Mouse (Mus musculus) left cerebral cortex, postnatal 14 days (tissue): Measurements from ENCODE around the gene Kctd6. TPM values are rescaled to one million over a fixed set of nuclear protein-coding genes. Genes with fewer than 3 reads are reported as not detected.
A peak's percentile ranks its signal among the peaks of the same experiment; 100 is the strongest.
"Not testable (repeated sequence)": the region's sequence is repeated elsewhere in the genome, so short reads cannot be mapped to it uniquely, and the experiment has no call there.

Experiments
- DNase-seq, 2 experiments: peaks; one replicate each; pipeline ENCODE4 v3.0.0; 2021 to 2022; ENCODE audit warnings: low spot score in 2 of 2, mixed read lengths in 1 of 2
- intact Hi-C: fragments of 180-260 bp; cut with DNase I; formaldehyde crosslinking; loops from one replicate; pipeline ENCODE4 v1.15.1; 2025
- long read RNA-seq, 2 experiments: library from polyadenylated mRNA; stranded (forward); transcript quantifications; one replicate each; pipeline ENCODE4 v2.0.0; 2021
- total RNA-seq, 2 experiments: library from RNA; stranded (reverse); gene quantifications; 2 replicates each; pipeline ENCODE4 v1.2.3; 2021

Kctd6 gene
- 10 to 100 TPM; 37.5 to 37.8 TPM for total RNA-seq
- long read RNA-seq, experiment 1, transcript Kctd6-202 (3 exons, 3,052 nt) = minor isoform, 6 of 75 reads
- long read RNA-seq, experiment 1, transcript Kctd6-201 (3 exons, 1,650 nt) = major isoform, 58 of 75 reads
- long read RNA-seq, experiment 1, partial matches to known transcripts = 6 of 75 reads
- long read RNA-seq, experiment 1, other reads (novel, unspliced or antisense) = 5 of 75 reads
- long read RNA-seq, experiment 2, transcript Kctd6-201 (3 exons, 1,650 nt) = major isoform, 55 of 64 reads
- long read RNA-seq, experiment 2, partial matches to known transcripts = 5 of 64 reads
- long read RNA-seq, experiment 2, other reads (novel, unspliced or antisense) = 2 of 64 reads

DNA sequence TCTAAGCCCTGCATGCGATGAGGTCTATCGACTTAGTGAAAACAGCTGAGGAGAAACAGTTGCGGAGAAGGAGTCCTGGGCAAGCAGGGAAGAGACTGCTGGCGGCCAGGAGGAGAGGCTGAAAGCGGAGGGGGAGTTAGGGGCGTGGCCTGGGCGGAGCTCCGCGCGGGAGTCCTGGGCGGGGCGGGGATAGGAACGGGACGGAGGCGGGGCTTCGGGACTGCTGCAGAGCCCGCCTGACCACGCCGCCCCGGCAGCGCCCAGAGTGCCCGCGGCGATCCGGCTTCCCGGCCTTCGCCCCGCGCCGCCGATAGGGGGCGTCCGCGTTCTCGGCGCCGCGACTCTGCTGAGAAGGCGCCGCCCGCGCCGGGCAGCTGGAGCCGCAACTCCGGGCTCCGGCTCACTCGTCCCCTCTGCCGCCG, at the start of gene Kctd6:
Kctd6 (plus strand) TSS at position 338 of the 422 bp plus-strand sequence.
- DNase-seq = peak; percentile 98
- intact Hi-C loops = loop anchor here (2.0 kb wide), 1 partner anchor 41 kb away; the partner anchor contains the start of gene Pdhb

DNA sequence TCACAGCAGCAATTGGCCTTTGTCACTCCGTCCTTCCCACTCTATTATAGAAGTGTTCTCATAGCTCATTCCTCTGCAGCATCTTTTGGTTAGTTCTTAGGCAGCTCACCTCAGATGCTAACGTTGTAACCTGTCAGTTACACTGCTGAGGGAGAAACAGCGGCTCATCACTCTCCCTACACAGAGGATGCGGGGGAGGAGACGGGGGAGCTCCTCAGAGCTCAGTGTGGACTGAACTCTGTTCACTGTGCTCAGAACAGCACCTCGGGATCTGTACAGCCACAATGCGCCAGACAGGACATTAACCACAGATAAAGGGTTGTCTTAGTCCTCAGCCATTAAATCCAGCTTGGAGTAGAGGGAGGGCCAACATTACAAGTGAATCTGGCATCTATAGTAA, 49.5 kb upstream of the Kctd6 start:
- no peak for DNase-seq
- intact Hi-C loops = no loop called here

DNA sequence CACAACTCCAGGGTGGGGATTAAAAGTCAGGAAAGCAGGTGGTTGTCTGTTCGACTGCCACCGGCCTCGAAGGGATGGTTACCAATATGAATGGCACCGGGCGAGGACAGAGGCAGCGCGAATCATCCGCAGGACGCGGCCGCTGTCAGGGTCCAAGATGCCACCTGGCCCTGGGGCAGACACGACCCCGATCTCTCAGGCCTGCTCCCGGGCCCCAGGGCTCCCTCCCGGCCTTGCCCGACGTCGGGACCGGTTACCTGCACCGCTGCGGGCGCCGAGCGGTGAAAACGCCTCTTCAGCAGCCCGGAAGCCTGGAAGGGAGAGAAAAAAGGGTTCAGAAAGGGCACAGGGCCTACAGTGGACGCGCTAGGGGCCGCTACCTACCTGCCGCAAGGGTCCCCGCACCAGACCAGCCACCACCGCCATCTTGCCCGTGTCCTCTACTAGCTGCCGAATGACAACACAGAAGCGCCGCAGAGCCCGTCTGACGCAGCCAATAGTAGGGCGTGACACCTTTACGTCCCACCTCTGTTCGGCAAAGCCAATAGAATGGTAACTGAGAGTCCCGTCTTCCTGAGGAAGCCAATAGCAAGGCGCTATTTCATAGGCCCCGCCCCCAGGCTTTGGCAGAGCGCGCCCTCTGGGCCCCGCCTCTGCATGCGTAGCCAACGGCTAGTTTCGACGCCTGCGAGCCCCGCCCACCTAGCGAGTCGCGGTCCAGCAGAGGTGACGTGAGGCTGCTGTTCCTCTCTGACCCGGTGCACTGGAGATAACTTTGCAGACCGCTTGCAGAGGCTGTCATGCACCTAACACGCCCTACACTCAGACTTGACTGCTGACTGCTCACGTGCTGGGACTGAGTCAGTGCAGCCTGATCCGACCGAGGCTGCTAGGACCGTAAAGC, 41.2 kb upstream of the Kctd6 start, which contains the start of gene Pdhb:
Pdhb (minus strand) TSS at position 519 of the 904 bp plus-strand sequence.
- intact Hi-C loops = loop anchor here (2.0 to 5.0 kb wide), 2 partner anchors 42 to 80 kb away; partner anchors contain the start of gene Kctd6
- DNase-seq = peak; percentile 99 to 100

GRCm38 (mm10) chr14:8173542-8174250, 40.2 kb upstream of the Kctd6 start:
- DNase-seq = not testable (repeated sequence)

GRCm38 (mm10) chr14:8174634-8175033, 39.3 kb upstream of the Kctd6 start:
- intact Hi-C loops = loop anchor here (5.0 kb wide), 1 partner anchor 82 kb away; no protein-coding TSS in a partner anchor
- no peak for DNase-seq

More at GRCm38 (mm10) chr14:8173542-8174250, 40.2 kb upstream of the Kctd6 start:
- intact Hi-C loops = loop anchor here (2.0 to 5.0 kb wide), 2 partner anchors 41 to 81 kb away; partner anchors contain the start of gene Kctd6

GRCm38 (mm10) chr14:8176251-8176650, 37.7 kb upstream of the Kctd6 start:
- DNase-seq = no peak
- intact Hi-C loops = no loop called here

GRCm38 (mm10) chr14:8180371-8181035, 33.4 kb upstream of the Kctd6 start:
- intact Hi-C loops = loop anchor here (10.0 kb wide), 1 partner anchor 164 kb away; no protein-coding TSS in a partner anchor
- DNase-seq = no peak

- intact Hi-C loops = loop anchor here (10.0 kb wide), 1 partner anchor 161 kb away; no protein-coding TSS in a partner anchor
- no peak for DNase-seq
Measured at GRCm38 (mm10) chr14:8183330-8183729, 30.6 kb upstream of the Kctd6 start.

- intact Hi-C loops = loop anchor here (10.0 kb wide), 1 partner anchor 158 kb away; no protein-coding TSS in a partner anchor
- DNase-seq = peak; percentile 77 to 93
Measured at GRCm38 (mm10) chr14:8186278-8187045, 27.5 kb upstream of the Kctd6 start.

GRCm38 (mm10) chr14:8190556-8190955, 23.4 kb upstream of the Kctd6 start:
- DNase-seq = no peak
- intact Hi-C loops = no loop called here

DNA sequence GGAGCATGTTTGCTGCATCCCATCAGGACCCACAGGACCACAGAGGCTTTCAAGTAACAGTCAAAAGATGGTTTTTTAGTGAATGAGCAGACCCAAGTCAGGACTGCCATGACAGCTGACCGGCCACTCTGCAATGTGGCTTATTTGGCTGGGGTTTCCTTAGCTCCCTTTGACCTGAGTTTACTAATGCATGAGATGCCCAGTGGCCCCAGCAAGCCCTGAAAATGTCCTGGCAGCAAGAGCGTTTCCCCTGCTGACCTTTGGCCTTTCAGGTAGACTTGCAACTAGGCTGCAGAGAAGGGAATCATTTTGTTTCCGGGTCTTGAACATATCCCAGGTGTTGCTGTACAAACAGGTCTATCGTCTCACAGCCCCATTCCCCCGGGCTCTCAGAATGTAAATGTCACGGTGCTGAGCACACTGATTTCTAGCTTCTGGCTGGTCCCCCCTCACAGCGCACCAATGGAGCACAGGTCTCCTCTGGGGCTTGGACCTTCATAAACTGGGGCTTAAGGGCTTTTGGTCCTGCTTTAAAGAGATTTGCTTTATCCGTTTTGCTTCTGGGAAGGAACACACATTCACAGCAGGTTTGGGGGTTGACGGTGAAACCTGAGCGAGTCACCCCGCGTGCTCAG, 22.5 kb upstream of the Kctd6 start:
- no peak for DNase-seq
- intact Hi-C loops = no loop called here

- intact Hi-C loops = no loop called here
Measured at GRCm38 (mm10) chr14:8192727-8193126, 21.2 kb upstream of the Kctd6 start.

DNA sequence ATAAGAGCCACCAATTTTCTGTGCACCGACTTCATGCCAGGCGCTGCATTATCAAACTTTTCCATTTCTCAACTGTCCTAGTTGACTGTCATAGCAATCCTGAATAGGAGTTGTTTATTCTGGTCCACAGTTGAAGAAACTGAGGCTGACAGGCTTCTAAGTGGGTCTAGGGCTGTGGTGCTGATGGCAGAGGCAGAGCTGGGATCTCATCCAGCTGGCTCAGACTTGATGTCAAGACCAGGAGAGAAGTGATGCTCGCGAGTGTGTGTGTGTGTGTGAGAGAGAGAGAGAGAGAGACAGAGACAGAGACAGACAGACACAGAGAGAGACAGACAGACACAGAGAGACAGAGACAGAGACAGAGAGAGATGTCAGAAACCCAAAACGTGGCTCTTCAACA, 13.2 kb upstream of the Kctd6 start:
- intact Hi-C loops = no loop called here
- DNase-seq = no peak

More at GRCm38 (mm10) chr14:8192727-8193126, 21.2 kb upstream of the Kctd6 start:
- DNase-seq = no peak

- intact Hi-C loops = no loop called here
Measured at GRCm38 (mm10) chr14:8201715-8202114, 12.2 kb upstream of the Kctd6 start.

DNA sequence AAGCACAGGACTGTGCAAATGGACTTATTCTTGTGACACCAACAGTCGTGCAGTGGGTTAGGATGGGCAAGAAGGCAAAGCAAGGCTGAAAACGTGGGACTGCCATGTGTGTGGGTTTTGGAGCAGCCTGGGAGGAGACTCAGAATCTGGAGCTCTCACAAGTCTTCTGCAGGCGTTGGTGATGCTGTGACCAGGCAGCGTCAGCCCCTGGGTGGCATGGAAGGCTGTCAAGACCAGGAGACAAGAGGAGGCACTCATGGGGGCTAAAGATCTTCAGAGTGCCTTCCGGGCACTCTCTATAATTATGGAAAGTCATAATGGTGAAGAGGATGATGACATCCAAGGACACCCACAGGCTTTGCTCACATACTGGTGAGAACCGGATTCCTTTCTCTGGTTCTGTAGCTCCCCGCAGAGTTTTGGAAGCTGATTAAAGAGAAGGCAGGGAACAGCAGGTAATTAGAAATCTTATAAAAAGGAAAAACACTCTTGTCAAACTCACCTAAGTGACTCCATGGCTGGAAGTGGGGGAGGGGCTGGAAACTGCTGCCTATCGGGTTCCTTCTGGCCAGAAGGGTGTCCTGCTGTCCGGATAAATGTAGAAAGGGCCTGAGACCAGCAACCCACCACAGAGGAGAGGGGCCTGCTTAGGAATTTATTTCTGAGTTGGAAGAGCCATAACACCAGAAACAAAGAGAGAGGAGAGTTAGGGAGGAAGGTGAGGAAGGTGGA, 7.6 kb upstream of the Kctd6 start:
- no peak for DNase-seq
- intact Hi-C loops = no loop called here

More at GRCm38 (mm10) chr14:8201715-8202114, 12.2 kb upstream of the Kctd6 start:
- no peak for DNase-seq

GRCm38 (mm10) chr14:8207105-8207504, 6.8 kb upstream of the Kctd6 start:
- no peak for DNase-seq
- intact Hi-C loops = no loop called here

GRCm38 (mm10) chr14:8207543-8207942, 6.4 kb upstream of the Kctd6 start:
- intact Hi-C loops = no loop called here
- DNase-seq = no peak
